Comparison of ENCODE assay signal across 23 mouse cellular contexts in genomic region chr3:130501713-130502112, GRCm38 (mm10).
DNase-seq lines count a peak whose midpoint lies in the region; ATAC-seq and TF ChIP-seq lines count a peak whose summit lies in the region.
"Had no signal": no experiment of that assay in that cellular context is flagged by ENCODE, and none has a peak within 500 bp of the region (broad histone marks: within the 10 kb centered on the region; RNA-seq: fewer than 3 reads in every experiment).

No protein-coding gene starts in this region.

- peak; percentile 54; the same call in 1 of the 2 replicates for ATAC-seq in hindbrain, embryonic 16.5 days
- no peak for ATAC-seq in midbrain, embryonic 14.5 days (ENCODE audit: low FRiP score, low TSS enrichment)
- ATAC-seq in midbrain, postnatal 0 days (ENCODE audit: low FRiP score) = peak; percentile 16; the same call in 1 of the 2 replicates
- ATAC-seq in kidney, embryonic 16.5 days (ENCODE audit: low FRiP score, low TSS enrichment) = no peak
- ATAC-seq: CD4-positive, CD25-positive, alpha-beta regulatory T cell, adult 4 months; forebrain, embryonic 13.5 days had no signal

- H3K36me3 ChIP-seq in hindbrain, embryonic 16.5 days (ENCODE audit: control insufficient read depth, insufficient read depth, low read length) = no peaks in the 10 kb centered on the region
- no peaks in the 10 kb centered on the region for H3K36me3 ChIP-seq in hindbrain, embryonic 10.5 days
- no peaks in the 10 kb centered on the region for H3K36me3 ChIP-seq in midbrain, embryonic 14.5 days (ENCODE audit: control insufficient read depth, insufficient read depth, low read length)
- no peaks in the 10 kb centered on the region for H3K36me3 ChIP-seq in midbrain, embryonic 10.5 days
- no peaks in the 10 kb centered on the region for H3K36me3 ChIP-seq in midbrain, postnatal 0 days (ENCODE audit: insufficient read depth, low read length)
- no peaks in the 10 kb centered on the region for H3K36me3 ChIP-seq in kidney, embryonic 16.5 days (ENCODE audit: insufficient read depth, low read length)
- H3K36me3 ChIP-seq: forebrain, embryonic 10.5 days; heart, embryonic 12.5 days; heart, embryonic 15.5 days; hindbrain, embryonic 12.5 days had no signal

- no peaks in the 10 kb centered on the region for H3K4me1 ChIP-seq in hindbrain, embryonic 16.5 days (ENCODE audit: control insufficient read depth, insufficient read depth, low read depth, low read length)
- no peaks in the 10 kb centered on the region; the same call in 1 of the 2 replicates for H3K4me1 ChIP-seq in hindbrain, embryonic 10.5 days (replicated peaks)
- H3K4me1 ChIP-seq in midbrain, embryonic 14.5 days (ENCODE audit: control insufficient read depth, insufficient read depth, low read length) = 0 out of 2 replicates have a peak, but pooled peaks cover 12% of the 10 kb centered on the region
- peaks cover 14% of the 10 kb centered on the region for H3K4me1 ChIP-seq in midbrain, embryonic 10.5 days
- H3K4me1 ChIP-seq in midbrain, postnatal 0 days (ENCODE audit: insufficient read depth, low read length) = no peaks in the 10 kb centered on the region
- no peaks in the 10 kb centered on the region for H3K4me1 ChIP-seq in kidney, embryonic 16.5 days (ENCODE audit: insufficient read depth, low read length)
- H3K4me1 ChIP-seq: forebrain, embryonic 10.5 days; forebrain, embryonic 13.5 days; heart, embryonic 12.5 days; heart, embryonic 15.5 days; hindbrain, embryonic 12.5 days had no signal

- no peak overlapping the region for H3K9ac ChIP-seq in hindbrain, embryonic 16.5 days (ENCODE audit: low read depth, low read length)
- no peak overlapping the region for H3K9ac ChIP-seq in midbrain, embryonic 14.5 days (replicated peaks; ENCODE audit: low read length)
- H3K9ac ChIP-seq in midbrain, postnatal 0 days (replicated peaks; ENCODE audit: low read length, poor library complexity, severe bottlenecking) = no peak overlapping the region
- no peak overlapping the region for H3K9ac ChIP-seq in kidney, embryonic 16.5 days (replicated peaks; ENCODE audit: low read length)
- H3K9ac ChIP-seq: forebrain, embryonic 13.5 days; heart, embryonic 12.5 days; heart, embryonic 15.5 days; hindbrain, embryonic 12.5 days had no signal

- DNase-seq in hindbrain, embryonic 10.5 days (ENCODE audit: low spot score) = no peak
- DNase-seq in midbrain, embryonic 14.5 days = peak; percentile 39
- DNase-seq in midbrain, embryonic 10.5 days (ENCODE audit: low spot score) = no peak
- DNase-seq in midbrain, postnatal 0 days (ENCODE audit: low spot score) = no peak
- peak; percentile 40 for DNase-seq in retina, postnatal 1 day
- DNase-seq: adrenal gland, adult 2 months; adrenal gland, postnatal 14 days; cerebellum, adult 11-12 months; cerebellum, adult 8-10 months; cerebellum, postnatal 10 days; cerebellum, postnatal 36 days; gastrocnemius, postnatal 25 days; heart, adult 18-20 months; heart, postnatal 14 days; heart, postnatal 4 days had no signal

- no peak overlapping the region for H3K4me2 ChIP-seq in hindbrain, embryonic 16.5 days (ENCODE audit: low read length)
- no peak overlapping the region for H3K4me2 ChIP-seq in midbrain, embryonic 14.5 days (ENCODE audit: low read length)
- H3K4me2 ChIP-seq in midbrain, postnatal 0 days (ENCODE audit: low read depth, low read length, poor library complexity, severe bottlenecking) = no peak overlapping the region
- H3K4me2 ChIP-seq in kidney, embryonic 16.5 days (replicated peaks; ENCODE audit: low read depth, low read length) = no peak overlapping the region
- H3K4me2 ChIP-seq: forebrain, embryonic 13.5 days; heart, embryonic 12.5 days; heart, embryonic 15.5 days; hindbrain, embryonic 12.5 days had no signal

- H3K9me3 ChIP-seq in hindbrain, embryonic 16.5 days (ENCODE audit: control insufficient read depth, low read length) = no peaks in the 10 kb centered on the region
- H3K9me3 ChIP-seq in hindbrain, embryonic 10.5 days = no peaks in the 10 kb centered on the region
- H3K9me3 ChIP-seq in midbrain, embryonic 14.5 days (ENCODE audit: control insufficient read depth, low read length) = no peaks in the 10 kb centered on the region
- H3K9me3 ChIP-seq in midbrain, embryonic 10.5 days (replicated peaks) = no peaks in the 10 kb centered on the region
- H3K9me3 ChIP-seq in midbrain, postnatal 0 days (ENCODE audit: low read length) = no peaks in the 10 kb centered on the region
- H3K9me3 ChIP-seq in kidney, embryonic 16.5 days (ENCODE audit: low read length) = no peaks in the 10 kb centered on the region
- H3K9me3 ChIP-seq: forebrain, embryonic 10.5 days; forebrain, embryonic 13.5 days; heart, embryonic 12.5 days; heart, embryonic 15.5 days; hindbrain, embryonic 12.5 days had no signal

- H3K27me3 ChIP-seq in hindbrain, embryonic 16.5 days (replicated peaks; ENCODE audit: control insufficient read depth, insufficient read depth, low read length) = no peaks in the 10 kb centered on the region
- no peaks in the 10 kb centered on the region for H3K27me3 ChIP-seq in hindbrain, embryonic 10.5 days (ENCODE audit: insufficient read depth, poor library complexity, severe bottlenecking)
- no peaks in the 10 kb centered on the region for H3K27me3 ChIP-seq in midbrain, embryonic 14.5 days (ENCODE audit: control insufficient read depth, insufficient read depth, low read length)
- no peaks in the 10 kb centered on the region for H3K27me3 ChIP-seq in midbrain, embryonic 10.5 days (ENCODE audit: low read depth, poor library complexity, severe bottlenecking)
- no peaks in the 10 kb centered on the region for H3K27me3 ChIP-seq in midbrain, postnatal 0 days (ENCODE audit: insufficient read depth, low read length)
- no peaks in the 10 kb centered on the region for H3K27me3 ChIP-seq in kidney, embryonic 16.5 days (ENCODE audit: insufficient read depth, low read length)
- H3K27me3 ChIP-seq: forebrain, embryonic 13.5 days; heart, embryonic 12.5 days; heart, embryonic 15.5 days; hindbrain, embryonic 12.5 days had no signal

- no peak for TF ChIP-seq CTCF in midbrain, postnatal 0 days (IDR thresholded peaks at IDR 0.05)

- no peak overlapping the region for H3K4me3 ChIP-seq in hindbrain, embryonic 16.5 days (ENCODE audit: low read length)
- H3K4me3 ChIP-seq in hindbrain, embryonic 10.5 days = no peak overlapping the region
- no peak overlapping the region for H3K4me3 ChIP-seq in midbrain, embryonic 14.5 days (replicated peaks; ENCODE audit: low read depth, low read length)
- H3K4me3 ChIP-seq in midbrain, embryonic 10.5 days = no peak overlapping the region
- no peak overlapping the region for H3K4me3 ChIP-seq in midbrain, postnatal 0 days (ENCODE audit: low read depth, low read length)
- H3K4me3 ChIP-seq in kidney, embryonic 16.5 days (ENCODE audit: low read length) = no peak overlapping the region
- H3K4me3 ChIP-seq: forebrain, embryonic 10.5 days; forebrain, embryonic 13.5 days; heart, embryonic 12.5 days; heart, embryonic 15.5 days; hindbrain, embryonic 12.5 days had no signal

- WGBS in hindbrain, embryonic 16.5 days = 44% methylated on average over 3 of the region's 3 CpGs
- 68% methylated on average over 3 of the region's 3 CpGs for WGBS in hindbrain, embryonic 10.5 days
- 18% methylated on average over 3 of the region's 3 CpGs for WGBS in midbrain, embryonic 14.5 days
- 49% methylated on average over 3 of the region's 3 CpGs for WGBS in midbrain, embryonic 10.5 days
- WGBS in midbrain, postnatal 0 days = 27% methylated on average over 3 of the region's 3 CpGs
- WGBS in kidney, embryonic 16.5 days = 77% methylated on average over 3 of the region's 3 CpGs

- H3K27ac ChIP-seq in hindbrain, embryonic 16.5 days (ENCODE audit: low read depth, low read length) = no peak overlapping the region
- H3K27ac ChIP-seq in hindbrain, embryonic 10.5 days = no peak overlapping the region
- no peak overlapping the region for H3K27ac ChIP-seq in midbrain, embryonic 14.5 days (replicated peaks; ENCODE audit: low read depth, low read length)
- H3K27ac ChIP-seq in midbrain, embryonic 10.5 days (replicated peaks) = no peak overlapping the region
- H3K27ac ChIP-seq in midbrain, postnatal 0 days (ENCODE audit: low read depth, low read length) = no peak overlapping the region
- H3K27ac ChIP-seq in kidney, embryonic 16.5 days (ENCODE audit: low read length) = no peak overlapping the region
- H3K27ac ChIP-seq: forebrain, embryonic 10.5 days; forebrain, embryonic 13.5 days; heart, embryonic 15.5 days; hindbrain, embryonic 12.5 days had no signal

Comparison
In these comparisons a context has a peak if more than half of its experiments do, and no peak if none do; other contexts are left out.
1. ATAC-seq: peak in hindbrain, embryonic 16.5 days (single experiment) and midbrain, postnatal 0 days (single experiment); none in midbrain, embryonic 14.5 days (single experiment) and kidney, embryonic 16.5 days (single experiment).
2. DNase-seq: peak in midbrain, embryonic 14.5 days (single experiment) and retina, postnatal 1 day (single experiment); none in hindbrain, embryonic 10.5 days (single experiment), midbrain, embryonic 10.5 days (single experiment) and midbrain, postnatal 0 days (single experiment).